Mouse (Mus musculus) spleen, postnatal 10 days (tissue): ENCODE data around the gene Lrg1.
"Not testable (repeated sequence)": the region's sequence is repeated elsewhere in the genome, so short reads cannot be mapped to it uniquely, and the experiment has no call there.

Source experiments
- DNase-seq, 2 experiments: peaks; one replicate each; pipeline ENCODE4 v3.0.0; 2021 to 2022; ENCODE audit warnings: low spot score in 2 of 2

Gene Lrg1

GRCm38 (mm10) chr17:56109219-56110051 lies 12.4 kb downstream of the Lrg1 start, which contains the start of gene Plin4:
Plin4 (minus strand) TSS chr17:56109803.
- no peak for DNase-seq

- no peak for DNase-seq
These were observed 13.3 kb downstream of the Lrg1 start for GRCm38 (mm10) chr17:56108334-56109044.

- DNase-seq = no peak
These were observed 14.1 kb downstream of the Lrg1 start for GRCm38 (mm10) chr17:56107736-56108135.

DNA sequence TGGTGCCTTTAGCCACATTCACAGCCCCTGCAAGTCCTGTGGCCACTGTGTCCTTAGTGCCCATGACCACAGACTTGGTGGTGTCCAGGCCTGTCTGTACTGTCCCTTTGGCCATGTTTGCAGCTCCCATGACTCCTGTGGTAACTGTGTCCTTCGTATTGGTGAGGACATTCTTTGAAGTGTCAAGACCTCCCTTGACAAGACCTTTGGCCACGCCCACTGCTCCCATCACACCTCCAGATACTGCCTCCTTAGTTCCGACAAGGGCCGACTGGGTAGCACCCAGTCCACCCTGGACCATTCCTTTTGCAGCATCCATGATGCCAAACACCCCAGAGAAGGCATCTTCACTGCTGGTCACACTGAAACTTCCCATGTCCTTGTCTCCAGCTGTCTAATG lies 14.8 kb downstream of the Lrg1 start:
- no peak for DNase-seq

DNA sequence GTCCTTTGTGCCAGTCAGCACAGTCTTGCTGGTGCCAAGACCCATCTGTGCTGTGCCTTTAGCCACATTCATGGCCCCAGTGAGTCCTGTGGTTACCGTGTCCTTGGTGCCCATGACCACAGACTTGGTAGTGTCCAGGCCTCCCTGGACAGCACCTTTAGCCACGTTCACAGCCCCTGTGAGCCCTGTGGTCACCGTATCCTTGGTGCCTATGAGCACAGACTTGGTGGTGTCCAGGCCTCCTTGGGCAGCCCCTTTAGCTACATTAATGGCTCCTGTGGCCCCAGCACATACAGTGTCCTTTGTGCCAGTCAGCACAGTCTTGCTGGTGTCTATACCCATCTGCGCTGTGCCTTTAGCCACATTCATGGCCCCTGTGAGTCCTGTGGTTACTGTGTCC lies 15.4 kb downstream of the Lrg1 start:
- DNase-seq = not testable (repeated sequence)

- DNase-seq = not testable (repeated sequence)
These were observed 17.0 kb downstream of the Lrg1 start for GRCm38 (mm10) chr17:56104821-56105220.

- DNase-seq = no peak
These were observed 18.1 kb downstream of the Lrg1 start for GRCm38 (mm10) chr17:56103465-56104285.

DNA sequence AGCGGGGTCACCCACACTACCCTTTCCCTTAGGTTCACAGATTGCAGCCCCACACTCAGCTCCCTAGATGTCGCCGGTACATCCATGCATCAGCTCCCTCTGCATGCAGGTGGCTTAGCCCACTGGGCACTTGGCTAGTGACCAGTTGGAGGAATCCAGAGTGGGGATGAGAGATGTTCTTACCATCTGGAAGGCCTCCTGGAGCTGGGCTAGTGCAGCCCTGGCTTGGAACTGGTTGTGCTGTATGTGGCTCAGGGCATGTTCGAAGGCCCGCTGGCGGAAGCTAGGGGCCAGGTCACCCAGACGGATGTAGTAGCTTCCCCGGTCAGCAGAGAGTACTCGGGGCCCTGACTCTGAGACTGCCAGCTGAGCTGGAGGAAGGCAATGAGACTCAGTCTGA lies 18.9 kb downstream of the Lrg1 start:
- no peak for DNase-seq

DNA sequence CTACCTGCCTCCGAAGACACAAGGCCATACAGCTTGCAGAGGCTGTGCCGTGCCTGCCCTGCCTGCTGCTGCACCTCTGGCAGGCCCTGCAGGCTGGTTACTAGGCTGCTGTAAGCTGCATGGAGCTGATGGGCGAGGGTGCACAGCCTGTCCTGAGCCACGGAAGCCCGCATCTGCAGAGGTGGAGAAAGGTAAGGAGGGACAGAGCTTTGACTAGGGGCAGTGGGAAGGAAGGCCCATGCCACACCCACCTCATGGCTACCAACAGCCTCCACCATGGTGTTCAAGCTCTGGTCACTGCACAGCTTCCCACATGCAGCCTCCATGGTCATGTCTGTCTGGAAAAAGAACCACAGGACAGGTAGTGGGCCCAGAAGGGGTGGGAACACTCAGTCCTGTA lies 19.6 kb downstream of the Lrg1 start:
- DNase-seq = no peak

- DNase-seq = no peak
These were observed 21.0 kb downstream of the Lrg1 start for GRCm38 (mm10) chr17:56100811-56101210.

- no peak for DNase-seq
These were observed 22.9 kb downstream of the Lrg1 start for GRCm38 (mm10) chr17:56098711-56099572.

DNA sequence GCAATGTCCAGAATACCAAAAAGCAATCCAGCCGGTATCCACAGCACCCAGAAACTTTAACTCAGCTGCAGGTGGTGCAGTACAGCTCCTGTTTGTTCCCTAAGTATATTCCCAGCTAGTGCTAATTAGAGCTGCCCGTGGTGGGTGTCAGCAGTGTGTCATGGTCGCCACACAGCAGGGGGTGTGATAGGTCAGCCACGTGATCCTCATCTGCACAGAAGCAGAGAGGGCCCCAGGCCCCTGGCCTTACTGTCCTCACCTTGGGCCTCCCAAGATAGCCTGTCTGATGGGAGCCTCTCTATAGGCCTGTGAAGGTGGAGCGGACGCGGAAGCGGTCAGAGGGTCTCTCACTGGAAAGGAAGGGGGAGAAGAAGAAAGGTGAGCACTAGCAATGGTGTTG lies 23.6 kb downstream of the Lrg1 start:
- DNase-seq = no peak

- no peak for DNase-seq
These were observed 24.9 kb downstream of the Lrg1 start for GRCm38 (mm10) chr17:56096883-56097282.

DNA sequence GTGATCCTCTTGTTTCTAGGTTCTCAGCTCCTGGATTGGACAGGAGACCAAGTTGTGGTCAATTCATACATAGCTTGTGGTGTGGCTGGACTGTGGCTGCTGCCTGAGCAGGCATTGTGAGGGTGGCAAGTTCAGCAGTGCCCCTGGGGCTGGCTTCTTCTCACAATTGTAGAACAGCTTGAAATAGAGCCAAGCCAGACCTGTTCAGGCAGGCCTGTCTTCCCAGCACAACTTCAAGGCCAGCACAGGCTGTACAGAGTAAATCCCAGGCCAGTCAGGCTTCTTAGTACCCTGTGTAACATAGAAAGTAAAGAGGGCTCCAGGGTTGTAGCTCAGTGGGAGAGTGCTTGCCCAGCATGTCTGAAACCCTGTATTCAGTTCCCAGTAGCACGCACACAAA lies 29.0 kb downstream of the Lrg1 start:
- DNase-seq = no peak

- no peak for DNase-seq
These were observed 29.5 kb downstream of the Lrg1 start for GRCm38 (mm10) chr17:56092312-56092711.

GRCm38 (mm10) chr17:56080781-56081585 lies 40.8 kb downstream of the Lrg1 start:
- no peak for DNase-seq

- DNase-seq = no peak
These were observed 41.9 kb downstream of the Lrg1 start for GRCm38 (mm10) chr17:56079921-56080320.

GRCm38 (mm10) chr17:56078880-56079795 lies 42.7 kb downstream of the Lrg1 start, which contains the start of gene Hdgfl2:
Hdgfl2 (plus strand) TSS chr17:56079634.
- DNase-seq = peak; percentile 99 to 100

- peak in 1 of 2 experiments; percentile 28 for DNase-seq
These were observed 43.4 kb downstream of the Lrg1 start for GRCm38 (mm10) chr17:56078361-56078760.
